Mouse (Mus musculus) liver, adult 2 months (tissue): ENCODE data around the gene Per2.

ENCODE experiments used
- CTCF ChIP-seq: fragments of 200-500 bp; IDR thresholded peaks from 2 replicates; pipeline ENCODE4 v1.5.1; 2011; ENCODE audit warnings: low read depth, low read length, control low read depth
- POLR2A ChIP-seq: fragments of 200-500 bp; IDR thresholded peaks from 2 replicates; pipeline ENCODE4 v1.6.1; 2011; ENCODE audit warnings: low read length, control low read depth; ENCODE audit not compliant: insufficient read depth; ENCODE audit errors: extremely low read depth

- no peak for TF ChIP-seq CTCF
- TF ChIP-seq POLR2A, result no peak
These were observed 28.4 kb downstream of the Per2 start for GRCm38 (mm10) chr1:91430761-91431160.
